Comparison of ENCODE assay signal across 8 mouse cellular contexts in the genomic region with DNA sequence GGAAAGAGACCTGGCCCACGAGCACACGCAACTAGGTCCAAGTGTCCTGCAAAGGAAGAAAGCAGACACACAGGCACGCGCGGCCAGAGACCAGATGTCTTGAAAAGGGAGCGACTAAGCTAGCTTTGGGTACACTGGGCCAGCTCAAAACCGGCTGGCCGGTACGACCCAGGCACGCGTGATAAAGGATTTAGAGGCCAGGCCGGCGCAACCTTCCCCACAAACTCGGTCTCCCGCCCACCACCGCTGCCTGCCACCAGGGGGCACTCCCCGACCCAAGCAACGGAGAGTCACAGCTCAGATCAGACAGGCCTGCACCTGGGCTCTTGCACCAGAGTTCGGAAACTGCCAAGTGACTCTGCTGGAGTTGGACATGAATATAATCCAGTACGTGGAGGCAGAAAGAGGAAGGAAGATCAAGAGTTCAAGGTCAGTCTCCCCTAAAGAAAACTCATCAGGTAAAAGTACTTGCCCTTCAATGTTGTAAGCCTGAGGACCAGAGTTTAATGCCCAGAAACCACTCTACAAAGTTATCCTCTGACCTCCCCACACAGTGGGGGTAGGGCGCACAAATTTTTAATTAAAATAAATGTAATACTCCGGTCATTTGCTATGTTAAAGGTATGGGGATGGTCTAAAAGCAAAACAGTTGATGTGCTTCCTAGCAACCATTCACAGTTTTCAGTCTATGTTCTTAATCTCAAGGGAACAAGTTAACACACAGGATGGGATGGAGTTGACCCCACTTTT. TPM values are rescaled to one million over a fixed set of nuclear protein-coding genes. Genes with fewer than 3 reads are reported as not detected.
DNase-seq lines count a peak whose midpoint lies in the region; ATAC-seq and TF ChIP-seq lines count a peak whose summit lies in the region.

No protein-coding gene starts in this region.

- TF ChIP-seq EP300 in heart, adult 2 months (IDR thresholded peaks at IDR 0.05; ENCODE audit: insufficient read depth, low read depth, low read length): peak; percentile 57; the same call in 1 of the 2 replicates

- peak; percentile 57 for ATAC-seq in embryonic facial prominence, embryonic 13.5 days (ENCODE audit: insufficient number of reproducible peaks, insufficient read depth, low FRiP score, low TSS enrichment, low read depth)
- peak; percentile 87 for ATAC-seq in limb, embryonic 14.5 days (ENCODE audit: low FRiP score, low read depth)
- ATAC-seq in midbrain, embryonic 16.5 days: peak; percentile 85

- H3K4me2 ChIP-seq in embryonic facial prominence, embryonic 13.5 days: peak overlapping the region; percentile 92
- peak overlapping the region; percentile 98 for H3K4me2 ChIP-seq in limb, embryonic 14.5 days (replicated peaks; ENCODE audit: low read depth, low read length, severe bottlenecking)
- H3K4me2 ChIP-seq in midbrain, embryonic 16.5 days (ENCODE audit: low read length): peak overlapping the region; percentile 65

- peak overlapping the region; percentile 63 for H3K4me3 ChIP-seq in embryonic facial prominence, embryonic 13.5 days
- H3K4me3 ChIP-seq in heart, adult 2 months: peak overlapping the region; percentile 77
- peak overlapping the region; percentile 55 for H3K4me3 ChIP-seq in limb, embryonic 14.5 days (replicated peaks; ENCODE audit: low read length)
- peak overlapping the region; percentile 34 for H3K4me3 ChIP-seq in midbrain, embryonic 16.5 days (ENCODE audit: low read depth, low read length)
- peak overlapping the region; percentile 75 for H3K4me3 ChIP-seq in spleen, adult 2 months (ENCODE audit: extremely low read depth, insufficient read depth, insufficient read length)

- H3K36me3 ChIP-seq in embryonic facial prominence, embryonic 13.5 days: no peaks in the 10 kb centered on the region
- H3K36me3 ChIP-seq in heart, adult 2 months (ENCODE audit: control insufficient read depth, insufficient read depth, low read length): peaks cover 2% of the 10 kb centered on the region; the same call in 1 of the 2 replicates
- H3K36me3 ChIP-seq in limb, embryonic 14.5 days (ENCODE audit: control insufficient read depth, insufficient read depth, low read length): no peaks in the 10 kb centered on the region
- H3K36me3 ChIP-seq in midbrain, embryonic 16.5 days (ENCODE audit: control insufficient read depth, insufficient read depth, low read length): no peaks in the 10 kb centered on the region
- H3K36me3 ChIP-seq in spleen, adult 2 months (ENCODE audit: control insufficient read depth, insufficient read depth, low read length): no peaks in the 10 kb centered on the region

- intact Hi-C loops in heart, adult 2 months (cut with DNase I): loop anchor here (1.0 to 5.0 kb wide), 2 partner anchors 57 to 817 kb away; no protein-coding TSS in a partner anchor

- DNase-seq in 3T3-L1 (ENCODE audit: low read depth, low spot score): peak; percentile 76
- peak; percentile 92 to 94 for DNase-seq in adrenal gland, postnatal 36 days
- DNase-seq in heart, adult 2 months: peak; percentile 90 to 94
- DNase-seq in kidney, adult 8-10 months: peak; percentile 87 to 93
- peak; percentile 77 for DNase-seq in limb, embryonic 14.5 days (ENCODE audit: low spot score)
- peak; percentile 61 to 89 for DNase-seq in spleen, adult 2 months (ENCODE audit: low read depth in 1 of 2, low spot score in 2 of 2)

- H3K4me1 ChIP-seq in embryonic facial prominence, embryonic 13.5 days: peaks cover 10% of the 10 kb centered on the region
- H3K4me1 ChIP-seq in heart, adult 2 months (ENCODE audit: control insufficient read depth, insufficient read depth, low read length): no peaks in the 10 kb centered on the region
- H3K4me1 ChIP-seq in limb, embryonic 14.5 days (ENCODE audit: control insufficient read depth, insufficient read depth, low read length): peaks cover 4% of the 10 kb centered on the region; the same call in 1 of the 2 replicates
- H3K4me1 ChIP-seq in midbrain, embryonic 16.5 days (ENCODE audit: control insufficient read depth, insufficient read depth, low read length): peaks cover 2% of the 10 kb centered on the region; the same call in 1 of the 2 replicates
- peaks cover 5% of the 10 kb centered on the region; the same call in 1 of the 2 replicates for H3K4me1 ChIP-seq in spleen, adult 2 months (ENCODE audit: control insufficient read depth, insufficient read depth, insufficient read length)

- TF ChIP-seq POLR2A in heart, adult 2 months (IDR thresholded peaks at IDR 0.05; ENCODE audit: insufficient read depth, low read depth, low read length): no peak
- TF ChIP-seq POLR2A in limb, embryonic 14.5 days (IDR thresholded peaks at IDR 0.05; ENCODE audit: borderline replicate concordance, extremely low read depth, insufficient read depth, insufficient read length): no peak
- no peak for TF ChIP-seq POLR2A in spleen, adult 2 months (IDR thresholded peaks at IDR 0.05; ENCODE audit: low read depth, low read length)

- 9% methylated on average over 22 of the region's 22 CpGs for WGBS in embryonic facial prominence, embryonic 13.5 days
- WGBS in heart, adult 2 months: 7% methylated on average over 22 of the region's 22 CpGs
- 9% methylated on average over 21 of the region's 22 CpGs for WGBS in limb, embryonic 14.5 days
- 8% methylated on average over 22 of the region's 22 CpGs for WGBS in midbrain, embryonic 16.5 days
- WGBS in spleen, adult 2 months: 8% methylated on average over 22 of the region's 22 CpGs

- no peaks in the 10 kb centered on the region for H3K27me3 ChIP-seq in embryonic facial prominence, embryonic 13.5 days
- H3K27me3 ChIP-seq in heart, adult 2 months (ENCODE audit: control insufficient read depth, insufficient read depth, low read length): no peaks in the 10 kb centered on the region
- H3K27me3 ChIP-seq in limb, embryonic 14.5 days (ENCODE audit: control insufficient read depth, insufficient read depth, low read length): no peaks in the 10 kb centered on the region
- H3K27me3 ChIP-seq in midbrain, embryonic 16.5 days (ENCODE audit: control insufficient read depth, insufficient read depth, low read depth, low read length): no peaks in the 10 kb centered on the region
- H3K27me3 ChIP-seq in spleen, adult 2 months (ENCODE audit: control insufficient read depth, insufficient read depth, low read length): no peaks in the 10 kb centered on the region

- TF ChIP-seq CTCF in heart, adult 2 months (IDR thresholded peaks at IDR 0.05): peak; percentile 99
- peak; percentile 96 for TF ChIP-seq CTCF in spleen, adult 2 months (IDR thresholded peaks at IDR 0.05; ENCODE audit: extremely low read depth, insufficient read depth, insufficient read length, insufficient replicate concordance)

- H3K27ac ChIP-seq in embryonic facial prominence, embryonic 13.5 days: no peak overlapping the region
- H3K27ac ChIP-seq in heart, adult 2 months: peak overlapping the region; percentile 82
- H3K27ac ChIP-seq in limb, embryonic 14.5 days (replicated peaks; ENCODE audit: low read depth, low read length): peak overlapping the region; percentile 7; the same call in 1 of the 2 replicates
- no peak overlapping the region for H3K27ac ChIP-seq in midbrain, embryonic 16.5 days (ENCODE audit: low read length)
- H3K27ac ChIP-seq in spleen, adult 2 months (ENCODE audit: insufficient read depth, low read length): peak overlapping the region; percentile 66

- peak overlapping the region; percentile 80 for H3K9ac ChIP-seq in embryonic facial prominence, embryonic 13.5 days
- peak overlapping the region; percentile 78 for H3K9ac ChIP-seq in heart, adult 2 months (ENCODE audit: low read depth, low read length)
- peak overlapping the region; percentile 64 for H3K9ac ChIP-seq in limb, embryonic 14.5 days (ENCODE audit: low read depth, low read length, severe bottlenecking)
- H3K9ac ChIP-seq in midbrain, embryonic 16.5 days (ENCODE audit: low read depth, low read length): peak overlapping the region; percentile 35; the same call in 1 of the 2 replicates

- H3K79me2 ChIP-seq in heart, adult 2 months (replicated peaks; ENCODE audit: control insufficient read depth, insufficient read depth, low read length): no peaks in the 10 kb centered on the region

- no peaks in the 10 kb centered on the region for H3K9me3 ChIP-seq in embryonic facial prominence, embryonic 13.5 days
- no peaks in the 10 kb centered on the region for H3K9me3 ChIP-seq in limb, embryonic 14.5 days (ENCODE audit: control insufficient read depth, low read length)
- H3K9me3 ChIP-seq in midbrain, embryonic 16.5 days (replicated peaks; ENCODE audit: control insufficient read depth, low read length, poor library complexity, severe bottlenecking): no peaks in the 10 kb centered on the region

RNA-seq across cellular contexts. Expression of a gene that starts 26.1 kb away (rescaled TPM):
- total RNA-seq in adrenal gland, postnatal 36 days (2021): 10 to 100 TPM in 1 of 2 experiments, 1 to 10 TPM in 1; 9.9 to 11.3 TPM
- 20.7 and 26.1 TPM in 2 replicates for polyA plus RNA-seq in embryonic facial prominence, embryonic 13.5 days (2015; fragmentation: Nextera tagmentation; extraction: Ambion mirVana)
- total RNA-seq in heart, adult 2 months (2021): 1 to 10 TPM; 8.7 to 8.8 TPM
- 8.2 and 19.8 TPM in 2 replicates for polyA plus RNA-seq in heart, adult 2 months (2012; rRNA removed)
- polyA plus RNA-seq in limb, embryonic 14.5 days (2012; rRNA removed): 15.3 TPM in 2 replicates
- 16.1 and 18.2 TPM in 2 replicates for polyA plus RNA-seq in limb, embryonic 14.5 days (2014; fragmentation: Nextera tagmentation; extraction: Ambion mirVana)
- polyA plus RNA-seq in midbrain, embryonic 16.5 days (2015; fragmentation: Nextera tagmentation; extraction: Ambion mirVana): 1.5 and 2.3 TPM in 2 replicates
- 1.5 and 1.8 TPM in 2 replicates for polyA plus RNA-seq in spleen, adult 2 months (2012; rRNA removed)

Comparison
In these comparisons a context has a peak if more than half of its experiments do, and no peak if none do; other contexts are left out.
1. H3K27ac ChIP-seq: peak in heart, adult 2 months (single experiment), limb, embryonic 14.5 days (single experiment) and spleen, adult 2 months (single experiment); none in embryonic facial prominence, embryonic 13.5 days (single experiment) and midbrain, embryonic 16.5 days (single experiment).
2. Peak in every context shown above with its lines, with median percentiles within 50 percentile points of each other: DNase-seq, ATAC-seq, H3K4me2 ChIP-seq, H3K4me3 ChIP-seq and H3K9ac ChIP-seq.